Mouse (Mus musculus) liver, embryonic 13.5 days (tissue): ENCODE data around the gene Relb. TPM values are rescaled to one million over a fixed set of nuclear protein-coding genes. Genes with fewer than 3 reads are reported as not detected.

Experiments used
- ATAC-seq: fragments of 200-750 bp; cut with Nextera tagmentation; 2 replicates; pipeline ENCODE4 v1.8.0; 2017; ENCODE audit warnings: low read depth, mild to moderate bottlenecking, moderate number of reproducible peaks, moderate library complexity
- DNase-seq: peaks from one replicate; pipeline ENCODE4 v3.0.0; 2022
- H3K27ac ChIP-seq: fragments of 300-500 bp; sonication (generic); 2 replicates; pipeline ENCODE4 v1.5.1; 2015; ENCODE audit warnings: moderate library complexity, mild to moderate bottlenecking, inconsistent platforms
- H3K27me3 ChIP-seq: fragments of 300-500 bp; sonication (generic); 2 replicates; pipeline ENCODE4 v1.6.1; 2015; ENCODE audit warnings: mild to moderate bottlenecking, inconsistent platforms
- H3K36me3 ChIP-seq: fragments of 300-500 bp; sonication (generic); 2 replicates; pipeline ENCODE4 v1.6.1; 2015; ENCODE audit warnings: mild to moderate bottlenecking, inconsistent platforms
- H3K4me1 ChIP-seq: fragments of 300-500 bp; sonication (generic); replicated peaks from 2 replicates; pipeline ENCODE4 v1.6.1; 2015; ENCODE audit warnings: inconsistent platforms
- H3K4me2 ChIP-seq: fragments of 300-500 bp; sonication (generic); 2 replicates; pipeline ENCODE4 v1.6.1; 2015; ENCODE audit warnings: inconsistent platforms, mild to moderate bottlenecking, moderate library complexity
- H3K4me3 ChIP-seq: fragments of 300-500 bp; sonication (generic); replicated peaks from 2 replicates; pipeline ENCODE4 v1.5.1; 2015; ENCODE audit warnings: mild to moderate bottlenecking, inconsistent platforms
- H3K9ac ChIP-seq: fragments of 300-500 bp; sonication (generic); 2 replicates; pipeline ENCODE4 v1.6.1; 2015; ENCODE audit warnings: mild to moderate bottlenecking, inconsistent platforms
- H3K9me3 ChIP-seq: fragments of 300-500 bp; sonication (generic); replicated peaks from 2 replicates; pipeline ENCODE4 v1.6.1; 2016; ENCODE audit warnings: inconsistent platforms
- WGBS: fragments of 180-500 bp; shearing (Covaris S2); methylation state at CpG from one replicate; pipeline ENCODE4 v1.1.7; 2015; ENCODE audit not compliant: insufficient replicate concordance; 5-methylcytosine and 5-hydroxymethylcytosine counted together
- polyA plus RNA-seq: library from polyadenylated mRNA; unstranded; fragments of >200 nt; fragmentation: Nextera tagmentation; extraction: Ambion mirVana; gene quantifications from 2 replicates; pipeline ENCODE4 v1.2.1, GENCODE M21; 2015

The Relb gene
- polyA plus RNA-seq, 1 experiment from 2014 or later, result 1.6 TPM

DNA sequence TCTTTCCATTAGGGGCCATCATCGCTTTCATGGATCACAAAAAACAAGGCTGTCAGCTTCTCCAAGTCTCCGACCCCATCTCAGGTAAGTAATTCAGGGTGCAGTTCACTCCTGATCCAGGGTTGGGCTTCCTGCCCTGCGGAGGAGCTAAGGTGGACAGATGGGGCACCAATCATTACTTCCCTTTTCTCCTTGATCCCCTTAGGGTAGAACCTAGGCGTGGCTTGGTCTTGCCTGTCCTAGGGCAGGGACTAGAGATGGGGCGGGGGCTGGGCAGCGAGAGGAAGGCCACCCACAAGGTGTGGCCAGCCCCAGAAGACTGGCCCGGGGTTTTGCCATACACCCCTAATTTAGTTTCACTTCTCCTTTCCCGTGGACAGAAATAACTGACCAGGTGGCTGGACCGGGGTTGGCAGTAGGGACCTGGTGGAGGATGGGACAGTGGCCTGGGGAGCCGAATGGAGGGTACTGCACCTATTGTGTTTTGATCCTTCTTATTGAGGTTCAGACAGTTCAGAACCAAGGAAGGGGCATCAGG lies 51.3 kb downstream of the Relb start:
- 0 out of 2 replicates have a peak, but pooled peaks have one; percentile 24 for ATAC-seq
- Histone ChIP-seq H3K27ac (no peak overlapping the region; the same call in 1 of the 2 replicates), H3K36me3 (peaks cover 34% of the 10 kb centered on the region)

DNA sequence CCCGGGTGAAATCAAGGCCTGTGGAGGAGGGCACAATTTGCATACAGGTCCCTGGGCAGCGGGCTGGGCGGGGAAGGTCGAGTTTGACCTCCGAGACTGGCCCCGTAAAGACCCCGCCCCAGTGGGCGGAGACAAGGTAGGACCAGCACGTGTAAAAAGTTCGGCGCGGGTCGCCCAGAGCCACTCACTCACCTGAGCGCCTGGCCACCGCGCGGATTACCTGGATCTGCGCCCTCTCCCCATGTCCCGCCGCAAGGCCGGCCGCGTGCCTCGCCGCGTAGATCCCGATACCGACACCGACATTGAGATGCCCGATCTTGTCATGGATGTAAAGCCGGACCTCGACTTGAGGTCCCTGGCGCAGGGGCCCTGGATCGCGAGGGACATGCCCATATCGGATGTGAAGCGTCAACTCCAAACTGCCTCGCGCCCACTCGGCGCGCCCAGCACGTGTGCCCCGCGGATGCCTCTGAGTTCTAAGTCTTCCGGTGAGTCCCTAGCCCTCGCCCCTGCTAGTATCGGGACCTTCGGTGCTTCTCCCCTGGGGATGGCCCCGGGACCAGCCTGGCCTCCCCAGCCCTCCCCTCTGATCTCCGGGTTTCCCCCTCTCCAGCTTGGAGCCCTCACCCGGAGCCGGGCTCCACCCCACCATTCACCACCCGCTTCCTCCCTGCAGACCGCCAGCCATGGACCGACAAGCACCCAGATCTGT lies 51.9 kb downstream of the Relb start, which contains the start of the genes Zfp296 and Gemin7:
Zfp296 (plus strand) TSS at position 147 of the 712 bp plus-strand sequence.
Gemin7 (minus strand) TSS at position 455 of the 712 bp plus-strand sequence.
- Histone ChIP-seq H3K4me2 (peak within 1 kb of the TSS; percentile 96), H3K36me3 (peaks cover 27% of the 10 kb centered on the region), H3K27ac (no peak within 1 kb of the TSS; the same call in 1 of the 2 replicates), H3K4me3 (peak within 1 kb of the TSS; percentile 61), H3K4me1 (peaks cover 65% of the 10 kb centered on the region), H3K9ac (peak within 1 kb of the TSS; percentile 73), H3K27me3 (peaks cover 16% of the 10 kb centered on the region; the same call in 1 of the 2 replicates), H3K9me3 (no peaks in the 10 kb centered on the region)
- under 1% methylated on average over 56 of the region's 56 CpGs for WGBS
- DNase-seq (no peak), ATAC-seq (no peak)

More for the DNA sequence above, 51.3 kb downstream of the Relb start:
- DNase-seq, result no peak
- no peaks in the 10 kb centered on the region for H3K9me3 ChIP-seq
- H3K27me3 ChIP-seq, result peaks cover 16% of the 10 kb centered on the region; the same call in 1 of the 2 replicates
- H3K4me3 ChIP-seq, result peak overlapping the region; percentile 61
- 7% methylated on average over 10 of the region's 10 CpGs for WGBS
- peaks cover 61% of the 10 kb centered on the region for H3K4me1 ChIP-seq
- peak overlapping the region; percentile 96 for H3K4me2 ChIP-seq
- H3K9ac ChIP-seq, result peak overlapping the region; percentile 73

DNA sequence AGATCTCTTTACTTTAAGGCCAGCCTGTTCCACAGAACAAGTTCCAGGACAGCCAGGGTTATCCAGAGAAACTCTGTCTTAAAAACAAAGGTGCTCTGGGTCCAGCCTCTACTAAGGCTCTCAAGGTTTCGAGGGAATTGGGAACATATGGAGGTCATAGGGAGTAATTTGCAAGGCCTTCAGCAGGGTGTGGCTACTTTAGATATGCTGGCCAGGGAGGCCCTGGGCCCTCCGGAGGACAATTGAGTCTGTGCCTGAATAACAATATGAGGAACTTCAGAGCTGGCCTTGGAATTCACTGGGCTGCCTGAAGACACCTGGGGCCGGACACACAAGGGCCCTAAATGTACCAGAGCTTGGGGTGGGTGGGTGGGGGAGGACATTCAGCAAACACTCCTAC lies 53.7 kb downstream of the Relb start:
- peak overlapping the region; percentile 94 for H3K27ac ChIP-seq
- peak overlapping the region; percentile 18; the same call in 1 of the 2 replicates for H3K9ac ChIP-seq
- no peaks in the 10 kb centered on the region for H3K9me3 ChIP-seq
- H3K4me2 ChIP-seq, result peak overlapping the region; percentile 9; the same call in 1 of the 2 replicates
- peaks cover 21% of the 10 kb centered on the region for H3K36me3 ChIP-seq
- peaks cover 78% of the 10 kb centered on the region for H3K4me1 ChIP-seq
- 34% methylated on average over 3 of the region's 3 CpGs for WGBS
- DNase-seq (no peak), ATAC-seq (no peak)
- peaks cover 16% of the 10 kb centered on the region; the same call in 1 of the 2 replicates for H3K27me3 ChIP-seq
- H3K4me3 ChIP-seq, result no peak overlapping the region

DNA sequence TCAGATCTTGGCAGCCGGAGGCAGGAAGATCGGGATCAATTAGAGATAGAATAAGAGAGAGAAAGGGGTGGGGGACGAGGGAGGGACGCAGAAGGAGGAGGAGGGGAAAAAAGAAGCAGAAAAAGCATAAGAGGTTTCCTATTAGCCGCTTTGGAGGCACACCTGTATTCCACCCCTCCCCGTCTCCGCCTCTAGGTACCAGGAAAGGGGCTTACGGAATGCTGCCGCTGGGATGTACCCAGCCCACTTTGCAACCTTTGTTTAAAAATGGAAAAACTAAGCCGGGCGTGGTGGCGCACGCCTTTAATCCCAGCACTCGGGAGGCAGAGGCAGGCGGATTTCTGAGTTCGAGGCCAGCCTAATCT lies 55.5 kb downstream of the Relb start:
- 22% methylated on average over 16 of the region's 16 CpGs for WGBS
- peaks cover 85% of the 10 kb centered on the region for H3K4me1 ChIP-seq
- peak overlapping the region; percentile 94 for H3K27ac ChIP-seq
- H3K27me3 ChIP-seq, result peaks cover 16% of the 10 kb centered on the region; the same call in 1 of the 2 replicates
- peak overlapping the region; percentile 75 for H3K4me3 ChIP-seq
- peak overlapping the region; percentile 90 for H3K9ac ChIP-seq
- H3K4me2 ChIP-seq, result peak overlapping the region; percentile 83
- DNase-seq, result no peak
- H3K9me3 ChIP-seq, result no peaks in the 10 kb centered on the region
- no peak for ATAC-seq
- peaks cover 29% of the 10 kb centered on the region for H3K36me3 ChIP-seq

DNA sequence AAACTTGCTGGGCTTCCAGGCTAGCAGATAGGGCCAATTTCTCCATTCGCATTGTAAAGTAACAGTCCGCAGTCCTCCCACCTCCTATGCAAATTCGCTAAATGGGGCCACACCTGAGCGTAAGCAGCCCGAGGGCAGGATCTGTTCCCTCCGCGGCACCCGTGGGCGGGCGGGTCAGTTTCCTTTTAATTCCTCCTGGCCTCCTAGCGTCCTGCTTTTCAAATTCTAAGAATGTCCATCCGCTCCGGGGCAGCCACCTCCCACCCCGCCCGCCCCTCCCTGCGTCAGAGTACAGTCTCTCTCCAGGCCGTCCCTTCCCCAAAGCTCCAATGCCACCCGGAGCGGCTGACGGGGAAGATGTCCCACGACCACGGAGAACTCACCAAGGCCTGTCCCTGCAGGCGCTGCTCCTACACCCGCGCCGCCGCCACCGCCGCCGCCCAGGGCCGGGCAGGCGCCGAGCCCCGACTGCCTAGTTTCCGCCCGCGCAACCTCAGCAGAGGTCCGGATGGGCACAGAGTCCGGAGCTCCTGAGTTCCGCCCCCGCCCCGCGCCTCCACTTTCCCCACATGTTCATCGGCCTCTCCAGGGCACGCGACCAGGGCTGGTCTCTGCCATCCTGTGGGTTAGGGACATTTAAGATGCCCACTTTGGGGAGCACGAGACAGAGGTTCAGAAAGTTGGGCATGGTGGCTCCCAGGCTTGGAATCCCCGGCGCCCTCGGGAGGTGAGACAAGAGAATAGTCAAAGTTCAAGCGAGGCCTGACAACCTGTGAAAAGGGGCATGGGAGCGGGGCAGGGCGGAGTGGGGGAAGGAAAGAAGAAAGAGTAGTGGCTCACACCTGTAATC lies 56.1 kb downstream of the Relb start:
- WGBS, result under 1% methylated on average over 53 of the region's 53 CpGs
- Histone ChIP-seq H3K4me3 (peak overlapping the region; percentile 75), H3K27ac (peak overlapping the region; percentile 94), H3K36me3 (peaks cover 35% of the 10 kb centered on the region), H3K9me3 (no peaks in the 10 kb centered on the region), H3K4me2 (peak overlapping the region; percentile 83), H3K4me1 (peaks cover 80% of the 10 kb centered on the region), H3K27me3 (peaks cover 16% of the 10 kb centered on the region; the same call in 1 of the 2 replicates), H3K9ac (peak overlapping the region; percentile 90)
- DNase-seq (peak; percentile 61), ATAC-seq (peak; percentile 88)

DNA sequence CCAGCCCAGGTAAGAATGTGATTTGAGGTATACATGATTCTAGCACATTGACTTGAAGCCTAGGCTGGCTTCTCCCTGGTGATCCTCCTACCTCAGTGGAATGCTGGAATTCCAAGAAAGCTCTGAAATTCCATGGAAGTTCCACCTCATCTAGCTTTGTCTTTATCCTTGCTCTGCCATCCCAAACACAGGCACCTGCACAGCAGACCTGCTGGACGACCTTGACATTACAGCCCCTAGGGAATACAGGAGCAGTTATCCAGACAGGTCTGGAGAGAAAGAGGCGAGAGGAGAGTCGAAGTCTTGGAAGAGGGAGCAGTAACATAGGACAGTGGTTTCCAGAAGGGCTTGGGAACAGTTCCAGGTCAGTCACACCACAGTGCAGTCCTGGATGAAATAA lies 59.6 kb downstream of the Relb start:
- DNase-seq, result no peak
- peaks cover 60% of the 10 kb centered on the region for H3K4me1 ChIP-seq
- no peak for ATAC-seq
- no peaks in the 10 kb centered on the region for H3K27me3 ChIP-seq
- H3K9ac ChIP-seq, result no peak overlapping the region
- H3K27ac ChIP-seq, result no peak overlapping the region
- H3K9me3 ChIP-seq, result 0 out of 2 replicates have a peak, but pooled peaks cover under 1% of the 10 kb centered on the region
- H3K4me2 ChIP-seq, result no peak overlapping the region
- 86% methylated on average over 3 of the region's 3 CpGs for WGBS
- no peak overlapping the region for H3K4me3 ChIP-seq
- H3K36me3 ChIP-seq, result peaks cover 63% of the 10 kb centered on the region

DNA sequence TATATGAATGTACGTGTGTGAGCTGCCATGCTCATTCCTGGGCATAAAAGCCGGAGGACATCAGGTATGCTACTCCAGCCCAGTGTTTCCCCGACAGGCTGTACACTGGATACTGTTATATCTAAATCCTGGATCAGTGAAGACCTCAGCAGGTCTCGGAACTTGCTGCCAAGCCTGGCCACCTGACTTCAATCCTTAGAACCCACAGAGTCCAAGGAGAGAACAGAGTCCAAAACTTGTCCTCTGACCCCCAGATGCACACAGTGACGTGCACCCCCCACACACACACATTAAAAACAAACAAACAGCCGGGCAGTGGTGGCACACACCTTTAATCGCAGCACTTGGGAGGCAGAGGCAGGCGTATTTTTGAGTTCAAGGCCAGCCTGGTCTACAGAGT lies 61.8 kb downstream of the Relb start:
- ATAC-seq (no peak), DNase-seq (no peak)
- H3K27me3 ChIP-seq, result no peaks in the 10 kb centered on the region
- H3K9me3 ChIP-seq, result 0 out of 2 replicates have a peak, but pooled peaks cover 5% of the 10 kb centered on the region
- no peak overlapping the region for H3K4me2 ChIP-seq
- H3K27ac ChIP-seq, result 0 out of 2 replicates have a peak overlapping the region, but pooled peaks have one; percentile 0
- H3K4me3 ChIP-seq, result no peak overlapping the region
- peaks cover 70% of the 10 kb centered on the region for H3K36me3 ChIP-seq
- H3K9ac ChIP-seq, result no peak overlapping the region
- WGBS, result 80% methylated on average over 8 of the region's 8 CpGs
- peaks cover 67% of the 10 kb centered on the region for H3K4me1 ChIP-seq

DNA sequence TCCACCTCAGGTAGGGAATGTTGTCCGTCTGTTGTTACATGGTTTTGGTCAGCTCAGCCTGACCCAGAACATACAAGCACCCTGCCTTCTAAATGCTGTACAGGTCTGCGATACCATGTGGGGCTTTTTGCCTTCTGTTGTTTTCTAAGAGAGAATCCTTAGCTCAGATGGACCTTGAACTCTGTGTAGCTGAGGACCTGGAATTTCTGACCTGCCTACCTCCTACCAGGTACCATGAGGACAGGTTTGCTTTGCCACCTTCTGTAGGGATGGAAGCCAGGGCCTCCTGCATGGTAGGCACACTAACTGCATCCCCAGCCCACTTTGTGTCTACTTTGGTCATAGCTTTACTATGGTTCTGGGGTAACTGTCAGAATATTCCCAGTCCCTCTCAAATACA lies 63.4 kb downstream of the Relb start:
- H3K4me1 ChIP-seq, result peaks cover 56% of the 10 kb centered on the region
- 0 out of 2 replicates have a peak, but pooled peaks cover 5% of the 10 kb centered on the region for H3K9me3 ChIP-seq
- no peak for DNase-seq
- H3K27ac ChIP-seq, result peak overlapping the region; percentile 98
- peaks cover 61% of the 10 kb centered on the region for H3K36me3 ChIP-seq
- no peaks in the 10 kb centered on the region for H3K27me3 ChIP-seq
- 94% methylated on average over 2 of the region's 2 CpGs for WGBS
- ATAC-seq, result no peak
- H3K9ac ChIP-seq, result 0 out of 2 replicates have a peak overlapping the region, but pooled peaks have one; percentile 41
- no peak overlapping the region for H3K4me3 ChIP-seq
- H3K4me2 ChIP-seq, result no peak overlapping the region

DNA sequence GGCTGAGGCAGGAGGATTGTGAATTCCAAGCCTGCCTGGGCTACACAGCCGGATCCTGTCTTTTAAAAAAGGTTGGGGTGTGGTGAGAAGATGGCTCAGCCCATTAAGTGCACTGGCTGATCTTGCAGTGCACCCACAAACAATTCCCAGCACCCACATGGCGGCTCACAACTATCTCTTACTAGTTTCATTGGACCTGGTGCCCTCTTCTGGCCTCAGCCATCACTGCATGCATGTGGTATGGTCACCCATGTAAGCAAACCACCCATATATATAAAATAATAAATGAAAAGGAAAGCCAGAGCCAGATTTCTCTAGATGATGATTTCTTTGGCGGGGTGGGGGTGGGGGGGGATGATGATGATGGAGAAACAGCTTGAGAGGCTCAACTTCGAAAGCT lies 64.8 kb downstream of the Relb start:
- H3K27me3 ChIP-seq, result no peaks in the 10 kb centered on the region
- peaks cover 61% of the 10 kb centered on the region for H3K4me1 ChIP-seq
- H3K9ac ChIP-seq, result peak overlapping the region; percentile 99
- H3K27ac ChIP-seq, result peak overlapping the region; percentile 98
- ATAC-seq (no peak), DNase-seq (no peak)
- peak overlapping the region; percentile 100 for H3K4me3 ChIP-seq
- peaks cover 52% of the 10 kb centered on the region for H3K36me3 ChIP-seq
- peak overlapping the region; percentile 81 for H3K4me2 ChIP-seq
- WGBS, result 80% methylated on average over 4 of the region's 4 CpGs
- 0 out of 2 replicates have a peak, but pooled peaks cover 5% of the 10 kb centered on the region for H3K9me3 ChIP-seq

DNA sequence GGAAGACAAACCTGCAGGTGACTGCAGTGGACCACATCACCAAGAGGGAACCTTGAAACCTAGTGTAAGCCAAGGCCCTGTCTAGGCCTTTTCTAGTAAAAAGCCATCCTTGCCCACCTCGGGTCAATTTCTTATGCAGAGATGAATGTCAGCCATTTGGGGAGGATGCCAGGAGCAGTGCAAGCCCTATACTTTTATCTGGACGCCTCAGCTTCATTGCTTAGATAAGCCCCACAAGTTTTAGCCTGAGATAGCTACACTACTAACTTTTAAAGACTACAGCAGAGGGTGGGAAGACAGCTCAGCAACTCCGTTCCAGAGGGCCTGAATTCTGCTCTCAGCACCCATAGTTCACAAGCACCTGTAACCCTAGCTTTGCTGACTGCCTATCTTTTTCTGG lies 65.4 kb downstream of the Relb start:
- DNase-seq (peak; percentile 74), ATAC-seq (peak; percentile 87)
- H3K36me3 ChIP-seq, result peaks cover 49% of the 10 kb centered on the region
- 18% methylated on average over 3 of the region's 3 CpGs for WGBS
- H3K27me3 ChIP-seq, result no peaks in the 10 kb centered on the region
- H3K4me2 ChIP-seq, result peak overlapping the region; percentile 81
- H3K27ac ChIP-seq, result peak overlapping the region; percentile 98
- H3K4me1 ChIP-seq, result peaks cover 61% of the 10 kb centered on the region
- peak overlapping the region; percentile 99 for H3K9ac ChIP-seq
- 0 out of 2 replicates have a peak, but pooled peaks cover 5% of the 10 kb centered on the region for H3K9me3 ChIP-seq
- H3K4me3 ChIP-seq, result peak overlapping the region; percentile 100
